In the genomic region with DNA sequence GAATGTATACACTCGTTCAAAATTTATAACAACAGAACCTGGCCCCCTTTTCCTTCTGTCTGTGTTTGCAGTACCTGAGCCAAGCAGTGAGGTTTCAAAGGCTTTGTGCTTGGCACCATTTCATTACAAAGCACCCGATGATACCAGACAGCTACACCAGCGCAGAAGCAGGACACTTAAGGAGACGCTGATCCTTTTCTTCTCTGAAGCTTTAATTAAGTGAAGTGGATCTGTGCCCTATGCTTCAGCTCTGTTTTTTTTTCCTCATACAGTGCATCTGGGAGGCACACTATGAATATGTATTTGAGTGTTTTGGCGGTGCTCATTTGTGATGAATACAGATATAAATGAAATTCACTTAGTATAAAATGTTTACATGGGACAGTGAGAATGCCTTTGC, we compare ENCODE assay signal across 12 mouse cellular contexts.
"Had no signal": no experiment of that assay in that cellular context is flagged by ENCODE, and none has a peak within 500 bp of the region (broad histone marks: within the 10 kb centered on the region; RNA-seq: fewer than 3 reads in every experiment).

No protein-coding gene starts in this region.

- H3K27ac ChIP-seq: kidney, embryonic 15.5 days; limb, embryonic 10.5 days; liver, embryonic 15.5 days; neural tube, embryonic 12.5 days had no signal

- H3K9ac ChIP-seq: kidney, embryonic 15.5 days; liver, embryonic 15.5 days; neural tube, embryonic 12.5 days had no signal

- H3K4me1 ChIP-seq: kidney, embryonic 15.5 days; liver, embryonic 15.5 days; neural tube, embryonic 12.5 days had no signal

- H3K9me3 ChIP-seq: kidney, embryonic 15.5 days; limb, embryonic 10.5 days; liver, embryonic 15.5 days; neural tube, embryonic 12.5 days had no signal

- H3K36me3 ChIP-seq: kidney, embryonic 15.5 days; limb, embryonic 10.5 days; liver, embryonic 15.5 days; neural tube, embryonic 12.5 days had no signal

- H3K27me3 ChIP-seq: kidney, embryonic 15.5 days; liver, embryonic 15.5 days; neural tube, embryonic 12.5 days had no signal

- ATAC-seq: lung, postnatal 0 days had no signal

- DNase-seq: kidney, adult 2 months; kidney, postnatal 14 days; lung, adult 2 months; lung, postnatal 36 days; thymus, adult 18-20 months; thymus, postnatal 14 days had no signal

- H3K4me3 ChIP-seq: kidney, embryonic 15.5 days; limb, embryonic 10.5 days; liver, embryonic 15.5 days; neural tube, embryonic 12.5 days had no signal

- H3K4me2 ChIP-seq: kidney, embryonic 15.5 days; liver, embryonic 11.5 days; liver, embryonic 15.5 days; neural tube, embryonic 12.5 days had no signal
